Mouse (Mus musculus): ENCODE results near the gene Lipc. TPM values are rescaled to one million over a fixed set of nuclear protein-coding genes. Genes with fewer than 3 reads are reported as not detected.

The Lipc gene
- polyA plus RNA-seq, 1 experiment from 2014 or later: 0.19 TPM

GRCm38 (mm10) chr9:70833111-70833908 lies 118.7 kb downstream of the Lipc start:
- WGBS: 86% methylated on average over 6 of the region's 6 CpGs
- Histone ChIP-seq H3K4me3 (ENCODE audit: control insufficient read depth in 1 of 2, insufficient read depth in 1 of 2, low read depth in 1 of 2, low read length in 2 of 2) (no peak overlapping the region), H3K27me3 (ENCODE audit: control insufficient read depth, insufficient read depth, low read length) (no peaks in the 10 kb centered on the region), H3K27ac (replicated peaks in 1 of 2; ENCODE audit: control insufficient read depth in 1 of 2, insufficient read depth in 1 of 2, low read depth in 2 of 2, low read length in 2 of 2) (no peak overlapping the region), H3K36me3 (ENCODE audit: control insufficient read depth, insufficient read depth, low read length) (no peaks in the 10 kb centered on the region), H3K9ac (ENCODE audit: low read length) (no peak overlapping the region), H3K4me2 (ENCODE audit: low read length) (no peak overlapping the region), H3K9me3 (ENCODE audit: control insufficient read depth, low read length) (no peaks in the 10 kb centered on the region), H3K4me1 (ENCODE audit: control insufficient read depth in 2 of 2, insufficient read depth in 2 of 2, low read length in 2 of 2) (peaks cover 14 to 22% of the 10 kb centered on the region in 2 experiments; a peak in 3 of 4 replicates)
- no peak for ATAC-seq (ENCODE audit: insufficient number of reproducible peaks, insufficient read depth, low FRiP score, low read depth)

GRCm38 (mm10) chr9:70832231-70832630 lies 119.8 kb downstream of the Lipc start:
- H3K36me3 ChIP-seq (ENCODE audit: control insufficient read depth, insufficient read depth, low read length): no peaks in the 10 kb centered on the region
- no peak overlapping the region for H3K4me3 ChIP-seq (ENCODE audit: control insufficient read depth in 1 of 2, insufficient read depth in 1 of 2, low read depth in 1 of 2, low read length in 2 of 2)
- H3K4me2 ChIP-seq (ENCODE audit: low read length): no peak overlapping the region
- 66% methylated on average over 7 of the region's 7 CpGs for WGBS
- H3K9me3 ChIP-seq (ENCODE audit: control insufficient read depth, low read length): no peaks in the 10 kb centered on the region
- no peaks in the 10 kb centered on the region for H3K27me3 ChIP-seq (ENCODE audit: control insufficient read depth, insufficient read depth, low read length)
- no peak overlapping the region for H3K27ac ChIP-seq (replicated peaks in 1 of 2; ENCODE audit: control insufficient read depth in 1 of 2, insufficient read depth in 1 of 2, low read depth in 2 of 2, low read length in 2 of 2)
- no peak for ATAC-seq (ENCODE audit: insufficient number of reproducible peaks, insufficient read depth, low FRiP score, low read depth)
- H3K9ac ChIP-seq (ENCODE audit: low read length): no peak overlapping the region
- peaks cover 10 to 17% of the 10 kb centered on the region in 2 experiments; a peak in 3 of 4 replicates for H3K4me1 ChIP-seq (ENCODE audit: control insufficient read depth in 2 of 2, insufficient read depth in 2 of 2, low read length in 2 of 2)

GRCm38 (mm10) chr9:70830844-70831529 lies 121.0 kb downstream of the Lipc start:
- no peaks in the 10 kb centered on the region for H3K9me3 ChIP-seq (ENCODE audit: control insufficient read depth, low read length)
- no peak overlapping the region for H3K9ac ChIP-seq (ENCODE audit: low read length)
- no peak overlapping the region for H3K4me3 ChIP-seq (ENCODE audit: control insufficient read depth in 1 of 2, insufficient read depth in 1 of 2, low read depth in 1 of 2, low read length in 2 of 2)
- ATAC-seq (ENCODE audit: insufficient number of reproducible peaks, insufficient read depth, low FRiP score, low read depth): no peak
- no peak overlapping the region for H3K27ac ChIP-seq (replicated peaks in 1 of 2; ENCODE audit: control insufficient read depth in 1 of 2, insufficient read depth in 1 of 2, low read depth in 2 of 2, low read length in 2 of 2)
- 72% methylated on average over 6 of the region's 6 CpGs for WGBS
- H3K27me3 ChIP-seq (ENCODE audit: control insufficient read depth, insufficient read depth, low read length): no peaks in the 10 kb centered on the region
- H3K4me1 ChIP-seq (ENCODE audit: control insufficient read depth in 2 of 2, insufficient read depth in 2 of 2, low read length in 2 of 2): peaks cover 10 to 17% of the 10 kb centered on the region in 2 experiments; a peak in 3 of 4 replicates
- no peak overlapping the region for H3K4me2 ChIP-seq (ENCODE audit: low read length)
- no peaks in the 10 kb centered on the region for H3K36me3 ChIP-seq (ENCODE audit: control insufficient read depth, insufficient read depth, low read length)

- Histone ChIP-seq H3K9ac (ENCODE audit: low read length) (no peak overlapping the region), H3K4me2 (ENCODE audit: low read length) (no peak overlapping the region), H3K4me1 (ENCODE audit: control insufficient read depth in 2 of 2, insufficient read depth in 2 of 2, low read length in 2 of 2) (peaks cover 10 to 11% of the 10 kb centered on the region in 2 experiments; a peak in 3 of 4 replicates), H3K36me3 (ENCODE audit: control insufficient read depth, insufficient read depth, low read length) (no peaks in the 10 kb centered on the region), H3K4me3 (ENCODE audit: control insufficient read depth in 1 of 2, insufficient read depth in 1 of 2, low read depth in 1 of 2, low read length in 2 of 2) (no peak overlapping the region), H3K27ac (replicated peaks in 1 of 2; ENCODE audit: control insufficient read depth in 1 of 2, insufficient read depth in 1 of 2, low read depth in 2 of 2, low read length in 2 of 2) (no peak overlapping the region), H3K9me3 (ENCODE audit: control insufficient read depth, low read length) (no peaks in the 10 kb centered on the region), H3K27me3 (ENCODE audit: control insufficient read depth, insufficient read depth, low read length) (no peaks in the 10 kb centered on the region)
- 77% methylated on average over 7 of the region's 7 CpGs for WGBS
- ATAC-seq (ENCODE audit: insufficient number of reproducible peaks, insufficient read depth, low FRiP score, low read depth): no peak
Observed at GRCm38 (mm10) chr9:70829784-70830488, 122.1 kb downstream of the Lipc start.

GRCm38 (mm10) chr9:70827911-70828310 lies 124.1 kb downstream of the Lipc start:
- H3K9me3 ChIP-seq (ENCODE audit: control insufficient read depth, low read length): no peaks in the 10 kb centered on the region
- no peak overlapping the region for H3K4me2 ChIP-seq (ENCODE audit: low read length)
- no peaks in the 10 kb centered on the region for H3K36me3 ChIP-seq (ENCODE audit: control insufficient read depth, insufficient read depth, low read length)
- no peak overlapping the region for H3K27ac ChIP-seq (replicated peaks in 1 of 2; ENCODE audit: control insufficient read depth in 1 of 2, insufficient read depth in 1 of 2, low read depth in 2 of 2, low read length in 2 of 2)
- no peak overlapping the region for H3K9ac ChIP-seq (ENCODE audit: low read length)
- peaks cover 2% of the 10 kb centered on the region in 2 experiments; a peak in 2 of 4 replicates for H3K4me1 ChIP-seq (ENCODE audit: control insufficient read depth in 2 of 2, insufficient read depth in 2 of 2, low read length in 2 of 2)
- no peaks in the 10 kb centered on the region for H3K27me3 ChIP-seq (ENCODE audit: control insufficient read depth, insufficient read depth, low read length)
- H3K4me3 ChIP-seq (ENCODE audit: control insufficient read depth in 1 of 2, insufficient read depth in 1 of 2, low read depth in 1 of 2, low read length in 2 of 2): no peak overlapping the region
- WGBS: 92% methylated on average over 6 of the region's 6 CpGs
- ATAC-seq (ENCODE audit: insufficient number of reproducible peaks, insufficient read depth, low FRiP score, low read depth): no peak

- no peak overlapping the region for H3K4me2 ChIP-seq (ENCODE audit: low read length)
- H3K27me3 ChIP-seq (ENCODE audit: control insufficient read depth, insufficient read depth, low read length): no peaks in the 10 kb centered on the region
- no peaks in the 10 kb centered on the region for H3K4me1 ChIP-seq (ENCODE audit: control insufficient read depth in 2 of 2, insufficient read depth in 2 of 2, low read length in 2 of 2)
- H3K36me3 ChIP-seq (ENCODE audit: control insufficient read depth, insufficient read depth, low read length): no peaks in the 10 kb centered on the region
- H3K9me3 ChIP-seq (ENCODE audit: control insufficient read depth, low read length): no peaks in the 10 kb centered on the region
- ATAC-seq (ENCODE audit: insufficient number of reproducible peaks, insufficient read depth, low FRiP score, low read depth): no peak
- H3K27ac ChIP-seq (replicated peaks in 1 of 2; ENCODE audit: control insufficient read depth in 1 of 2, insufficient read depth in 1 of 2, low read depth in 2 of 2, low read length in 2 of 2): no peak overlapping the region
- H3K4me3 ChIP-seq (ENCODE audit: control insufficient read depth in 1 of 2, insufficient read depth in 1 of 2, low read depth in 1 of 2, low read length in 2 of 2): no peak overlapping the region
- WGBS: 85% methylated on average over 3 of the region's 3 CpGs
- H3K9ac ChIP-seq (ENCODE audit: low read length): no peak overlapping the region
Observed at GRCm38 (mm10) chr9:70824103-70824502, 127.9 kb downstream of the Lipc start.

- no peak overlapping the region for H3K4me3 ChIP-seq (ENCODE audit: control insufficient read depth in 1 of 2, insufficient read depth in 1 of 2, low read depth in 1 of 2, low read length in 2 of 2)
- H3K27ac ChIP-seq (replicated peaks in 1 of 2; ENCODE audit: control insufficient read depth in 1 of 2, insufficient read depth in 1 of 2, low read depth in 2 of 2, low read length in 2 of 2): no peak overlapping the region
- WGBS: 83% methylated on average over 14 of the region's 14 CpGs
- peaks cover 10 to 12% of the 10 kb centered on the region in 2 experiments for H3K4me1 ChIP-seq (ENCODE audit: control insufficient read depth in 2 of 2, insufficient read depth in 2 of 2, low read length in 2 of 2)
- no peak overlapping the region for H3K9ac ChIP-seq (ENCODE audit: low read length)
- H3K4me2 ChIP-seq (ENCODE audit: low read length): no peak overlapping the region
- H3K27me3 ChIP-seq (ENCODE audit: control insufficient read depth, insufficient read depth, low read length): no peaks in the 10 kb centered on the region
- H3K36me3 ChIP-seq (ENCODE audit: control insufficient read depth, insufficient read depth, low read length): no peaks in the 10 kb centered on the region
- no peak for ATAC-seq (ENCODE audit: insufficient number of reproducible peaks, insufficient read depth, low FRiP score, low read depth)
- H3K9me3 ChIP-seq (ENCODE audit: control insufficient read depth, low read length): no peaks in the 10 kb centered on the region
Observed at GRCm38 (mm10) chr9:70818739-70819138, 133.3 kb downstream of the Lipc start.
